Mouse (Mus musculus): ENCODE results near the gene Rad51b.

Gene Rad51b

DNA sequence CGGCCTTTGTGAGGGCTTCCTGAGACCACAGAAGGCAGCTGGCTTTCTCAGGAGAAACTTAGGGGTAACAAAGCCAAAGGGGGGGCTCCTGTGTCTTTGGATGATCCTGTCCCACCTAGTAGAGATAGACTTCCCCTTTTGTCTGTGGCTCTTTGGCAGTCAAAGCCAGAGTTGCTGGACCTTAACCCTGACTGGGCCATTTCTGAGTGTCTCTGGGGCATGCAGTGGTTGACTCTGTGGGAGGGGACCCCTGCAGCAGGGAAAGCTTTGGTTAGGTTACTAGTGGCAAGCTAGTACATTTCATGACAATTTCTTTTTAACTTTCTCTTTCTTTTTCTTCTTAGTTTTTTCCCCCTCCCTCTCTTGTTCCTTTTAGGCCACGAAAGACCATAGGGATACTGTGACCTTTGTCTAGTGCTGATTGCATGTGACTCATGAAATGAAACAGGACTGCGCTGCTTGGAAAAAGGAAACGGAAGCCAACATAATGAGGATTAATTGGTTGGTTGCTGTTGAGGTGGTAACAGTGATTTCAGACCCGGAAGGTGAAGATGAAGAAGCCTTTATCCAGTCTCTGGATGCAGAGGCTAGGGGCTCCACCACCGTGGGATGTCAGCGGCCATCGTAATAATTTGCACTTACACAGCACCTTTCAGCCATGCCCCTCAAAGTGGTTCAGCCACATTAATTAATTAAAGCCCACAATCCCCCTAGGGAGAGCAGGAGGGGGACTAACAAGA lies 516.7 kb downstream of the Rad51b start:
- no peak for DNase-seq

GRCm38 (mm10) chr12:79814312-79815091 lies 517.4 kb downstream of the Rad51b start:
- no peak for DNase-seq

- DNase-seq: no peak
Measured at GRCm38 (mm10) chr12:79816241-79816640, 519.2 kb downstream of the Rad51b start.

- no peak for DNase-seq
Measured at GRCm38 (mm10) chr12:79820228-79820958, 523.3 kb downstream of the Rad51b start.

DNA sequence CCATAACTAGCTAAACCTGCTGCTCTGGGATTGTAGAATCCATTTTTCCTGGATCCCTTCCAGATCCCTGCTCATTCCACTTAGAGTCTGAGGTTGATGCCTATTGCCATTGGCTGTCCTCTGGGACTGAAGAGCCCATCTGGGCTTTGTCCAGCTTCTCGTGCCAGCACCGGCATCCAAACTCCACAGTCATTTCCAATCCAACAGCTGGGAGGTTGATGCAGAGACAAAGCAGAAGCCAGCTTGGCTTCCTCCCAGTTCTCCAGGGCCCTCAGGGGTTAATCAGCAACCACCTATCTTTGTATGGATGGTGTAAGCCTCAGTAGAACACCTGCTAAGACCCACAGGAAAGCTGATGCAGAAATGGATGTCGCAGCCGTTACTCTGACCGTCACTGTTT lies 524.8 kb downstream of the Rad51b start:
- peak; percentile 62 for DNase-seq

- peak; percentile 52 for DNase-seq
Measured at GRCm38 (mm10) chr12:79822401-79822800, 525.3 kb downstream of the Rad51b start.

- no peak for DNase-seq
Measured at GRCm38 (mm10) chr12:79825922-79826321, 528.8 kb downstream of the Rad51b start.

DNA sequence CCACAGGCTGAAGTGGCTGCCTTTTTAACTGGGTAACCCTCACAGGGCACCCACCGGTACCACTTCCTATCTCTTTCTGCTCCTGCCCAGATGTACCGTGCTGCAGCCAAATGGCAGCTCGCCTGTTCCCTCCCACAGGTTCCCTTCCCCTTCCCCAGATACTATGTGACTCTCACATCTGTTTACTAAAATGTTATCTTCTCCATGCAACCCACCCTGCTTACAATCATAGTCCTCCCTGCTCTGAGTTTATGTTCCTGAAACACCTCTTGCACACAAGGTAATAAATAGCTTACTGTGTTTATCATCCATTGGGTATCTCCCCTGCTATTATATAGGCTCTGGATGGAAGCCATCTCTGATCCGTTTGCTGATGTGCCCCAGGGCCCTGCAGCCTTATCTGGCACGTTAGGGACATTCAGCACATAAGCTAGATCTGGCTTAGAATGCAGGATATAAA lies 530.2 kb downstream of the Rad51b start:
- no peak for DNase-seq

GRCm38 (mm10) chr12:79827735-79828134 lies 530.7 kb downstream of the Rad51b start:
- DNase-seq: no peak

- DNase-seq: no peak
Measured at GRCm38 (mm10) chr12:79830686-79831085, 533.6 kb downstream of the Rad51b start.

DNA sequence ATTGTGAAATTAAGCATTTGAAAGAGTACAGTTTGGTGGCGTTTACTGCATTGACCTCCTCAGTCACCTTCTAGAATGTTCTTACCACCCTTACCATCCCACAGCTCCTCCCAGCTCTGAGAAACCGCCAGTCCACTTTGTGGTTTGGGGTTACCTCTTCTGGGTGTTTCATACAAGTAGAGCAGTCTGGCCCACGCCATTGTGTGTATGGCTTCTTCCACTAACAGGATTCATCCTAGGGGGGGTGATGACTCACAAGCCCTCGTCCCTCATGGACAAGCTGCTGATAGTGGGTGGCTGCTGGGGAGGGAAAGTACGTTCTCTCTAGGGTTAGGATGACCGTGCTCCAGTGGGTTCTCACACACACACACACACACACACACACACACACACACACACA lies 535.5 kb downstream of the Rad51b start:
- DNase-seq: no peak

- DNase-seq: no peak
Measured at GRCm38 (mm10) chr12:79835521-79835920, 538.4 kb downstream of the Rad51b start.

DNA sequence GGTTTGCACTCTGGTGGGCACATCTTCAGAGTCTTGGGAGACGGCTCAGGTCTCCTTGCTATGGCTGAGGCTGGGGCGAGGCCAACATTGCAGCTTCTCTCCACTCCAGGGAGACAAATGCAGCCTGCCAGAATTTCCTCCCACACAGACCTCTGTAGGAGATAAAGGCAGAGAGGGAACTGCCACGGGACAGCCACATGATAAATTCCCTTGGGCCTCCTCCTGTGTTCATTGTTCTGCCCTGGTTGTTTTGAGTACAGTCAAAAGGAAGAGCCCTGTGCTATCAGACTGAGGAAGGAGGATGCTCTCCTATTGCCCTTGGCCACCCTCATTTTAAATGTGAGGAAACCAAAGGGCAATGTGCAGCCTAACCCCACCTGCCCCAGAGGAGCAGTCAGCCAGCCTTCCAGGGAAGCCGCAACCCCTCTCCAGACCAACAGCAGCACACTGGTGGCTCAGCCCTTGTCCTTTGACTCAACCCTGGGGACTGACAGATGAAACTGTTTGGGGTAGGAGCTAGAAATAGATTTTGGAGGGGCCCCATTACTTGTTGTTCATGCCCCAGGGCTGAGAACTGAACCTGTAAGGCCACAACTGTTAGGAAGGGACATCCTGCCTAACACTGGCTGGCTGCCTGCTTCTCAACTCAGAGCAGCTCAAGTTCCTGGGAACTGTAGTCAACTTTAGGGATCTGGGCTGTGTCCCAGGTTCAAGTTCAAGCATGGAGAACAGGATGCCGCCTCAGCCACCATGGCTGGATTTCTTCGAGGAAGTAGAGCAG lies 541.3 kb downstream of the Rad51b start:
- DNase-seq: peak; percentile 77

- no peak for DNase-seq
Measured at GRCm38 (mm10) chr12:79839096-79839941, 542.2 kb downstream of the Rad51b start.

- no peak for DNase-seq
Measured at GRCm38 (mm10) chr12:79840465-79840864, 543.4 kb downstream of the Rad51b start.

GRCm38 (mm10) chr12:79841248-79841647 lies 544.2 kb downstream of the Rad51b start:
- DNase-seq: no peak

DNA sequence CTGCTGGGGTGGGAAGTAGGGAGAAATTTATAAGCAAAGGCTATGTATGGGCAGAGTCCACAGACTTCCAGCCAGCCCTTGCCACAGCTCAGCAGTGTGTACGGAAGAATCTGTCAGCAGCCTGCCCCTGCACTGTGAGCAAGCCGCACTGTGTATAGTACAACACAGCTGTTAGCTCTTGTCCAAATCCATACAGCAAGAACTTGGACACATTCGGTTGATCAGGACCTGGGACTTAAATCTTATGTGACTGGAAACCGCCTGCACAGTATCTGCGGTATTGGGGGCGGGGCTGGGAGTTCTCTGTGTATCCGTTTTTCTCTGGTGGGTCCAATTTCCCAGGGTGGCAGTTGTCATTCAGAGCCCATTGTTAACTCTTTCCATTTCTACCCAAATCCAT lies 545.2 kb downstream of the Rad51b start:
- no peak for DNase-seq

DNA sequence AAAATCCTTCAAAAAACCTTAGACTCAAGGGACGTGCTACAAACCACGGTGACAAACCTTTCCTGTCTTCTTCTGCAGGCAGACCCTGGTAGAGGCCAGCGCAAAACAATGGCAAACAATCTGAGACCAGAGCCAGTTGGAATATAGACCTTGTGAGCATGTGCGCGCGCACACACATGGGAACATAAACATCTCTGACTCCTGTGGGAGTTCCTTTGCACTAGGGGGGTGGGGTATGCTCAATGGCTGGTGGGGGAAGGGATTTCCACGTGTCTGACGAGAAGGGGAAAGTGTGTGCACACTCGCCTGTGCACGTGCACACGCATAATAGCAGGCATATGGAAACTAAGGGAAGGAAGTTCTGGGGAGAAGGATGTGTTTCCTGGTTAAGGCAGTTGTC lies 545.9 kb downstream of the Rad51b start:
- no peak for DNase-seq

- DNase-seq: no peak
Measured at GRCm38 (mm10) chr12:79843496-79843895, 546.4 kb downstream of the Rad51b start.

DNA sequence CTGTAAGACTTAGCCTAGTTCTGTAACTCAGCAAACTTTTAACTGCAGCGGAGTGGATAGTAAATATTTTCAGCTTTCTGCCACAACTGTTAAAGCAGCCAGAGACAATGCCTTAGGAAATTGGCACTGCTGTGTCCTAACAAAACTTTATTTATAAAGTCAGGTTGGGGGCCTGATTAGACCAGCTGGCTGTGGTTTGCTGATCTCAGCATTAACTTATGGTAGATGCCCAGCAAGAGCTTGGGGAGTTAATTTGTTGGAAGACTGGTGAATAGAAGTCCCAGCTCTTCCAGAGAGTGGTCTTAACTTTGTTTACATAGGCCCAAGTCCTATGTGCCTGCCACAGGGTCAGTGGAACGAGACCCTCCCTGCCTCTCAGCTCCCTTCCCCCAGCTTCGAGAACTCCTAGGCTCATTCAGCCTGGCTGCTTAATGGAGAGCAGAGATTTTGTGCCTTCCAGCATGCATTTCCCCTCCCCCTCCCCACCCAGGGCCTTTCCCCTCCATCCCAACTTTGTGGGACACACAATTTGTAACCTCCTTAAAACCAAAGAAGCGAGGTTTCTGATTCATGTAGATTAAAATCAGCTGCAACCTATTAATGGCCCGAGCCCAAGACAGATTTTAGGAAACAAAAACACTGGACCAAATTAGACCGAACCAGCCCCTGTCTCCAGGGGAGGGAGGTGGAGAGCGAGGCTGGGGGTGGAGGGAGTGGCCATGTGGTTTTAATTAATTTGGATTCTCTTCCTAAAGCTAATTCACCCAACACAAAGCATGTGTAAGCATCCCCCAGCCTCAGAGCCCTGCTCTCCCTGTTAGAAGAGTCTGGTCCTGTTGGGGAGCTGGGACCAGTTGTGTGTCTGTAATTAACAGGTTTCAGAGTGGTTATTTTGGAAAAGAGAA lies 549.4 kb downstream of the Rad51b start:
- DNase-seq: no peak

- no peak for DNase-seq
Measured at GRCm38 (mm10) chr12:79848539-79848938, 551.5 kb downstream of the Rad51b start.

Measured in kidney, adult 11 months (tissue).